Mouse (Mus musculus): ENCODE results near the gene Cyb5b.

DNA sequence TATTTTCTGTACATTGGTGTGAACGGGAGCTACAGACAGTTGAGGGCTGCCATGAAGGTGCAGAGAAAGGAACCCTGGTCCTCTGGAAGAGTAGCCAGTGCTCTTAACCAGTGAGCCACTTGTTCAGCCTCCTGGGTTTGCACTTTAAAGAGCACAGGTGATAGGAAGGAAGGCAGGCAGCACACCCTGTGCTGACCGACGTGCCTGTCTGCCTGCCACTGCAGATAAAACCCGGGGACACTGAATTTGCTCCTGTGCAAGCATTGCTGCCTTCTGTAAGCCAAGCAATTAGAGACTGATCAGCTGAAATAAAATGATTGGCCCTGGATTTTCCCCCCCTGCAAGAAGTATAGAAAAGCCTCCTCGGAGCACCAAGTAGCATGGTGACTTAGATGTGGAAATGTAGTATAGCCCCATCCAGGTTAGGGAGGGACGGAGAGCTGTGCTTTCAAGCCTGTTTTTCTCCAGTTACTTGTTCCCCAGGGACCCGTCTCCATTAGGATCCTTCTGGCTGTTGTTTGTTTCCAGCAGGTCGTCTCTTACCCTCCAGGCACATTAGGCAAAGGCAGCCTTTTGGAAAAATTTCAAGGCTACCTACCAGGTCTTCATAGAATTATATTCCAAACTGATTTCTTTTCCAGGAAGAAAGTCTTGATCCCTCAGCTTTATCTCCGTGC, 22.7 kb downstream of the Cyb5b start:
- TF ChIP-seq CTCF (IDR thresholded peaks at IDR 0.05; ENCODE audit: extremely low read depth, insufficient read depth, insufficient read length, insufficient replicate concordance) (no peak), POLR2A (IDR thresholded peaks at IDR 0.05; ENCODE audit: low read depth, low read length) (no peak)
